Mouse (Mus musculus) layer of hippocampus, postnatal 25 days (tissue): ENCODE results near the gene Gstm3. TPM values are rescaled to one million over a fixed set of nuclear protein-coding genes. Genes with fewer than 3 reads are reported as not detected.

ENCODE experiments used
- DNase-seq, 2 experiments: peaks; one replicate each; pipeline ENCODE4 v3.0.0; 2022; ENCODE audit warnings: mixed read lengths in 2 of 2, low spot score in 1 of 2; ENCODE audit errors: extremely low spot score in 1 of 2
- total RNA-seq, 2 experiments: library from RNA; stranded (reverse); gene quantifications; 2 replicates each; pipeline ENCODE4 v1.2.3; 2021

The Gstm3 gene
- total RNA-seq, 2 experiments from 2014 or later, result not detected

DNA sequence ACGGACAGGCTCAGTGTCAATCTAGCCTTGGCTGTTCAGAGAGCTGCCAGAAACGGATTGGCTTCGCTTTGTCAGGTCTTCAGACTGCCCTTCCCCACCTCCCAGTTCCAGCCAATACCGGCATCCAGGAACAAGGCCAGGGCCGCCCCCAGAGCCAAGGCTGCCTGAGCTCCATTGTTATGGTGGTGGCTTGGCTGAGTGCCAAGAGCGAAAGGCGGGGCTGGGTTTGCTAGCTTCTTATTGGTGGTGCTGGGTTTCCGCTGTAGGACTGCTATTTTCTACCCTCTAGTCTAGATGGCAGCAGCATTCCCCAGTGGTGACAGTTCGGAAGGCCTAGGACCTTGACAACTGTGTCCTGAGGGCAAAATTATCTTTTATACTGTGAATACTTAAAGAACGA lies 37.4 kb downstream of the Gstm3 start, which contains the start of gene Gstm7:
Gene Gstm7 (minus strand): TSS at position 148 of the 400 bp plus-strand sequence.
- DNase-seq, result peak; percentile 97

DNA sequence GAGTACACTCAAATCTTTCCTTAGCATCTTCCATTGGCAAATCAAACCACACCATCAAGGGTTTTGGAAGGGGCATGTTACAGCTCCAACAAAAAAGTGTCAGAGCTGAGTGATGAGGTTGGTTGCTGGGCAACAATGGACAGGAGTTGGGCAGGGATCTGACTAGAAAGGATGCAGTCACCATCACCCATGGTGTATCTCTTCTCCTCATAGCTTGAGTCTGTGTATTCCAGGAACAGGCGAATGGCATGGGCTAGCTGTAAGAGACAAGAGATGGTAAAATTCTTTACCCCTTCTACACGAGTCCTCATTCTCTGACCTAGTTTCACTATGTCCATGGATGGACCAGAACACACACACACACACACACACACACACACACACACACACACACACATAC lies 37.9 kb downstream of the Gstm3 start:
- no peak for DNase-seq

DNA sequence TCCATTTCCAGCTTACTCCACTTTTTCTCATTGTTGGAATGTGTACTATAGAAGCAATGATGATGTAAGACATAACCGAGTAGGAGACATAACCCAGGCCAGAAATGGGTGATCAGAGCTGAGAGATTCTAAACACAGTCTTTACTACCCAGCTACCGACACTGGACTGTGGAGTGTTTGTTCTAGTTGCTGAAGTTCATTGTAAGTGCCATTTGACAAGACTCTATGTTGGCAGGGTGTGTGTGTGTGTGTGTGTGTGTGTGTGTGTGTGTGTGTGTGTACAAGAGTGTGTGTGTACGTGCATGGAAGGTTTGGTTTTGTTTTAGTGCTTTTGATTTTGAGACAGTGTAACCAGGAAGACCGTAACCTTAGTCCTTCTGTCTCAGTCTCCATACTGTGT lies 39.4 kb downstream of the Gstm3 start:
- DNase-seq, result no peak

DNA sequence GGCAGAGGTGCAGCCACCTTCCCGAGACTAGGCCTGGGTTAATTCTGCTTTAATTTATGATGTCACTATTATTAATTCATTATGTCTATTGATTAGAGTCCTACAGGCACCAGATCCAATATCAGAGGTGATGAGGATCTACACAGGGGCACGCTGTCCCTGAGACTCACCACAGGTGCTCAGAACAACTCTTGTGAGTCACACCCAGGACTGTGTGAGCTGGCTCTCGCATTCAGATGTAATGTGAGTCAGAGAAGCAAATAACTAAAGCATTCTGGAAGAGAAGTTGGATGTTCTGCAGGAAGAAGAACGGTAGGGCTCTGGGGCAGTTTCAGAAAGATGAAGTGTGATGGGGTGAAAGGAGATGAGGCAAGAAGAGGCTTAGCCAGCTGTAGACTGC lies 39.8 kb downstream of the Gstm3 start:
- DNase-seq, result no peak

DNA sequence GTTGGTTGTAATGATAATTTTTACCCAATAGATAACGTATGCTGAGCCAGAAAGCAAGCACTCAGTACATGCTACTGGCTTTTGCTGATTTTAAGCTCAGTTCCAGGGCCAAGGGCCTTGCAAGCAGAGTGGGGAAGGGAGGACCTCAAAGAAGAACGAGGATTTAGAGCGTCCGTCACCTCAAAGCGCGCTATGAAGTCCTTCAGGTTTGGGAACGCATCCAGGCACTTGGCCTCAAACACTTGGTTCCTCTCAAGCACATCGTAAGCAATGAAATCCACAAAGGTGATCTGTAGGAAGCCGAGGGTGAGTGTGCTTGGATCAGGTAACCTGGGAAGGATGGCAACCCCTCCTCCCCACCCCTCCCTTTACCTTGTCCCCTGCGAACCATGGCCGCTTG lies 40.4 kb downstream of the Gstm3 start:
- no peak for DNase-seq

DNA sequence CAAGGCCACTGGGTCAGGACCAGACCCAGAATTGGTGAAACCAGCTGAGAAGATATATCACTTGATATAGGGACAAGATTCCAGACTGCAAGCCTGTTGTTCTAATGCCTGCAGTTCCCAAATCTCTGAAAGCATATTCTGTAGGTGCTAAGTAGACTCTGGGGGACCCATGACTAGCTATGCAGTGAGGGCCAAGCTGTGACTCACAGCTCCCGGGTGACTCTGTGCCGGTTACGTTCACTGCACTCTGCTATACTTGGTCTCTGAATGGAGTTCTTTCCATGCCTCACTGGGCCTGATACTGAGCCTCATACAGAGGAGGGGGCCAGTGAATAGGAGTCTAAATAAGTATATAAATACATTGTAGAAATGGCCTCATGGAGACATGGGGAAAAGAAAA lies 41.2 kb downstream of the Gstm3 start:
- no peak for DNase-seq

DNA sequence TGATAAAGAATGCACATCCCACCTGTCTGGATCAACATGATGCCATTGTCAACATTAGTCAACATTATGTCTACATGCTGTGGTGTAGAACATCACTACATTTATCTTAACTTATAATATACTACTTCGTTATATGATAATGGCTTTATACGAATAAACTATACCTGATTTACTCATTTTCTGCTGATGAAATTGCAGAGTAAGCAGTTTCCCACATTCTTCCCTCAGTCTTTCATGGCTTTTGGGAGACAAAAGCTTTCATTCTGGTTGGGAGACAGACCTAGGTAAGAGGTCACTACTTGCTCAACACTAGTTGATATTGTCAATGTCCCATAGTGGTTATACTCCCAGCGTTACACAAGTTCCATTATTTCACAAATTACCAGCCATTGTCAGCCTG lies 43.7 kb downstream of the Gstm3 start:
- no peak for DNase-seq

DNA sequence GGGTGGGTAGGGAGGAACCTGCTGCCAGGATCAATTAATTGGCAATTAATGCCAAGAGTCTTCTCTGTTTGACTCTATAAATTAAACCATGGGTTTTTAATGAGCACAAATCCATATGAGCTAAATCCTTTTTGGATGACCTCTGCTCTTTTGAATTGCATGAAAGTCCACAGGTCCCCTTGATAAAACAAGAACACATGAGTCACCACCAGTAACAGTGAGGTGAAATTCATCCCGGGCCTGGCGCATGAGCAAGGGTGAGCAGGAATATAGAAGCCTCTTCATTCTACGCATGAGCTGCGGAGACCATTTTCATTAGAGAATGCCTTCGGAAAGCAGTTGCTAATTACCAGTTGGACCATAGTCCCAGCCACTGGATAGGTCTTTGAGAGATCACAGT lies 48.7 kb downstream of the Gstm3 start:
- no peak for DNase-seq

DNA sequence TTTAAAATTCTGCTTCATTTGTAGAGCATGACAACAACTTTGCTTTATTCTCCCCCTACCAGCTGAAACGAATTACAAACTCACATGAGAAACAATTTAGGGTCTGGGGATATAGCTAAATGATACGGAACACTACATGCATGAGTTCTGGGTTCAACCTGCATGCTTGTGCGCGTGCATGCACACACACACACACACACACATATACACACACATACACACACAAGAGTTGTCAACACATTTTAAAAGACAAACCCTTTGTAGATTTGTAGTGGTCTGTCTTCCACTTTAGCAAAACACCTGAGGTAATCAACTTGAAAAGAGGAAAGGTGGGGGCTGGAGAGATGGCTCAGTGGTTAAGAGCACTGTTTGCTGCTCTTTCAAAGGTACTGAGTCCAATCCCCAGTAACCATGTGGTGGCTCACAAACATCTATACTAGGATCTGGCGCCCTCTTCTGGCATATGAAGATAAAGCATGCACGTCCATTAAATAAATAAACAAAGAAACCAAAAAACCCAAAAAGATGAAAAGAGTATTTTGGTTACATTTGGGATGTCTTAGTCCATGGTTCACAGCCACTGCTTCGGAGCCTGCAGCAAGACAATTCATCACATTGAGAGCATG lies 51.2 kb downstream of the Gstm3 start:
- DNase-seq, result peak in 1 of 2 experiments; percentile 78

DNA sequence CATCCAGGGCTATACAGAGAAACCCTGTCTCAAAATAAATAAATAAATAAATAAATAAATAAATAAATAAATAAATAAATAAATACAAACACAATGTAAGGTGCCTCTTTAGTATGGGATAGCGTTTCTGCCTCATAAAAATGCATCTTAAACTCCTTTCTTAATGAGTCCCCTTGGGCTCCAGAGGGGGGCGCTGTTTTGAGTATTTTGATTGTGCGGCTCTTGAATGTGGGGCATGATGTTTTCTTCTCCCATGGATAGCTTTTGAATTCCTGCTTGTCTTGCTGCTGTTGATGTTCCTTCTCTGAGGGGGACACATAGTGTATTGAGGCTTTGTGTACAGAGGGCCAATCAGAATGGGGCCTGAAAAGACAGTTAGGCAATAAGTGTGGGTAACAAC lies 52.0 kb downstream of the Gstm3 start:
- no peak for DNase-seq

DNA sequence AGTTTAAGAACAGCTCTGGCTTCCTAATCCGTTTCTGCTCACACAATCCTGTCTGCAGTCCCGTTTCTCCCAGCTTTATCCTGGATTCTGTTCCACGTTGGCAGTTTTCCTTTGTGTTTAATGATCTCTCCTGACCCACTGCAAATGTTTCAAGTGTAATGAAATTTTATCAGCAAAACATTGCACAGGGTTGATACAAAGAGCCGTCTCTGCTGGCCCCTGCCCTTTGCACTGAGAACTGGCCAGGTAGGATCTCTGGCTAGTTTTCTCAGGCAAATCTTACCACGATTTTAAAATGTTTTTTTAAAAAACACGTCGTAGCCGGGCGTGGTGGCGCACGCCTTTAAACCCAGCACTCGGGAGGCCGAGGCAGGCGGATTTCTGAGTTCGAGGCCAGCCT lies 52.4 kb downstream of the Gstm3 start:
- no peak for DNase-seq

Other genes starting within 250 kb of the Gstm3 start
- 10 to 100 TPM; 17.1 to 18.6 TPM for gene Csf1, start 208.8 kb downstream of the Gstm3 start, total RNA-seq
- not detected for gene Eps8l3, start 92.1 kb downstream of the Gstm3 start, total RNA-seq
- 100 to 1,000 TPM; 281 to 321 TPM for gene Gstm5, start 73.5 kb downstream of the Gstm3 start, total RNA-seq
- gene Gstm7, start 37.5 kb downstream of the Gstm3 start, total RNA-seq, result 100 to 1,000 TPM; 150 to 174 TPM
- gene Gstm6, start 25.5 kb downstream of the Gstm3 start, total RNA-seq, result 10 to 100 TPM; 12.1 to 14.2 TPM
- 1 to 10 TPM; 2.6 to 2.8 TPM for gene Gstm2, start 17.2 kb upstream of the Gstm3 start, total RNA-seq
- 100 to 1,000 TPM; 299 to 321 TPM for gene Gstm1, start 48.7 kb upstream of the Gstm3 start, total RNA-seq
- 10 to 100 TPM; 12.0 to 12.1 TPM for gene Gstm4, start 75.6 kb upstream of the Gstm3 start, total RNA-seq
- gene Ampd2, start 117.4 kb upstream of the Gstm3 start, total RNA-seq, result 10 to 100 TPM; 69.8 to 76.2 TPM
- not detected for gene Gnat2, start 123.5 kb upstream of the Gstm3 start, total RNA-seq
- 10 to 100 TPM; 31.6 to 31.9 TPM for gene Gnai3, start 176.9 kb upstream of the Gstm3 start, total RNA-seq
- gene Gpr61, start 185.6 kb upstream of the Gstm3 start, total RNA-seq, result 10 to 100 TPM; 15.2 to 18.6 TPM
- 10 to 100 TPM; 66.8 to 67.7 TPM for gene Amigo1, start 217.1 kb upstream of the Gstm3 start, total RNA-seq
- 10 to 100 TPM; 14.3 to 17.1 TPM for gene Cyb561d1, start 231.9 kb upstream of the Gstm3 start, total RNA-seq
- gene Atxn7l2, start 241.7 kb upstream of the Gstm3 start, total RNA-seq, result 10 to 100 TPM; 19.5 to 31.1 TPM